Mouse (Mus musculus): ENCODE measurements at regions not wholly inside any gene's neighbourhood (a gene's known extent, or its start where the extent isn't known, plus 50 kb on each side); places are given as distances from the start of the nearest gene placed in this dataset.

DNA sequence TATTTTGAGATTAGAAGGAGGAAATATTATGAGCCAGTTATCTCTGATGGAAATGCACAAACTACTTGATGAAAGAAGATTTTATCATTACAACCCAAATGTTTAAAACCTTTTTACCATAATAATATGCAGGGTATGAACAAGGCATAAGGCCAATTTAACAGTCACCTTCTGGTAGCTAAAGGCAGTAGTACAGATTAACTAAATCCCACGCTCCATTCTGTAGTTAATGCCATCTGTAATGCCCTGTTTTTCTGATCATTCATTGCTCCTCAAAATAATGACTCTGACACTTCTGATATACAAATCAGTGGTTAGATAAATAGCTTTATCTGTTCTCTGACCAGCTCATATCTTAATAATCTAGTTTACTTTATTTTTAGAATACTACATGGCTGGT is 987.8 kb downstream of the Pcdh7 start:
- DNase-seq (ENCODE audit: low spot score in 2 of 2) = no peak

DNA sequence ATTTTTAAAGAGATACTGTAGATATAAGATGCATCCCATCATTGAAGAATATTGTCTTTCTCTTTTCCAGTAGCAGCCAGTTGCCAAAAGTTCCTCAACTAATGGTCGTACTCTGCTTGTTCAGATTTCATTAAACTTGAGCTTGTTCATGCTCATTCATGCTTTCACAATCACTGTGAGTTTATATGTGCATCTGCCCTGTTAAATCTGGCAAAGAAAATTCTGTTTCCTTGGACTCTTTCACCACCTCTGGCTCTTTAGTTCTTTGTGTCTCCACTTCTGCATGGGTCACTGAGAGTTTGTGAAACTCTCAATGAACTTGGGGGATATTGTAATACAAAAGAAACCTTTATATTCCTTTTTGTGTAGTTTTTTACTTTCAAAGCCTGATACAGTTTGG is 994.6 kb downstream of the Pcdh7 start:
- DNase-seq (ENCODE audit: low spot score in 2 of 2) = no peak

DNA sequence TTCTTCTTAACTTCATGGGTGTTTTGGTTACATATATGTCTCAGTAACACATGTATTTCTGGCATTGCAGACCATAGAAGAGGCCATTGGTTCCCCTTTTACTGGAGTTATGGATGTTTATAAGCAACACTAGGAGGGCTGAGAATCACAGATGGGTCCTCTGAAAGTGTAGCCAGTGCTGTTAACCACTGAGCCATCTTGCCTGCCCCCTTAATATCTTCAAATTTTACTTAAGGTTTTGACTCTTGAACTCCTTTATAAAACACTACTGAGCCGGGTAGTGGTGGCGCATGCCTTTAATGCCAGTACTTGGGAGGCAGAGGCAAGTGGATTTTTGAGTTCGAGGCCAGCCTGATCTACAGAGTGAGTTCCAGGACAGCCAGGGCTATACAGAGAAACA is 1015.6 kb downstream of the Pcdh7 start:
- DNase-seq (ENCODE audit: low spot score in 2 of 2) = no peak

DNA sequence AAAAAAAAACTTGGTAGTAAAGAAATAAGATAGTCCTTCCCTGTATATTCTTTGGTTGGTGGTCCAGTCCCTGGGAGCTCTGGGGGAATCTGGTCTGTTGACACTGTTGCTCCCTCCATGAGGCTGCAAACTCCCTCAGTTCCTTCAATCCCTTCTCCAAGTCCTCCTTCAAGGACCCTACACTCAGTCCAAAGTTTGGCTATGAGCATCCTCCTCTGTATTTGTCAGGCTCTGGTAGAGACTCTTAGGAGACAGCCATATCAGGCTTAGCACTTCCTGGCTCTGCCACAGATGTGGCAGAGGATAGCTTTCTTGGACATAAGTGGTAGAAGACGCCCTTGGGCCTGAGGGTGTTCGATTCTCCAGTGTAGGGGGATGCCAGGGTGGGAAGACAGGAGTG is 1016.2 kb downstream of the Pcdh7 start:
- no peak for DNase-seq (ENCODE audit: low spot score in 2 of 2)

DNA sequence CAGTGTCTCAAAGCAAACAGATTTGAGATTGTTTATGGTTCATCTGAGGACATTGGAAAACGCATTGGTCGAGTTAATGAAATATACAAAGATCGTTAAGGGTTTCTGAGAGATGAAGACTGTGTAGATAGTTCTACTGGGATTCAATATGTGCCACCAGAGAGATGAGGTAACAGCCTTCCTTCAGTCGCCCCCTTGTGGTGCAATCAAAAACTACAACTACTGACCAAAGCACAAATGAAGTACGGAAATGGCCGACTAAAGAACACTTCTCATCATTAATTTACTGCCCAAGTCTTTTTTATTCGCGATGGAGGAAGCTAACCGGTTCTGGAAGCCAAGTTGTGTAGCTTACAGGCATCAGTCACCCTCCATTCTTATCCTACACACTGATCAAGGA is 1018.8 kb downstream of the Pcdh7 start:
- peak; percentile 38 to 63 for DNase-seq (ENCODE audit: low spot score in 2 of 2)

DNA sequence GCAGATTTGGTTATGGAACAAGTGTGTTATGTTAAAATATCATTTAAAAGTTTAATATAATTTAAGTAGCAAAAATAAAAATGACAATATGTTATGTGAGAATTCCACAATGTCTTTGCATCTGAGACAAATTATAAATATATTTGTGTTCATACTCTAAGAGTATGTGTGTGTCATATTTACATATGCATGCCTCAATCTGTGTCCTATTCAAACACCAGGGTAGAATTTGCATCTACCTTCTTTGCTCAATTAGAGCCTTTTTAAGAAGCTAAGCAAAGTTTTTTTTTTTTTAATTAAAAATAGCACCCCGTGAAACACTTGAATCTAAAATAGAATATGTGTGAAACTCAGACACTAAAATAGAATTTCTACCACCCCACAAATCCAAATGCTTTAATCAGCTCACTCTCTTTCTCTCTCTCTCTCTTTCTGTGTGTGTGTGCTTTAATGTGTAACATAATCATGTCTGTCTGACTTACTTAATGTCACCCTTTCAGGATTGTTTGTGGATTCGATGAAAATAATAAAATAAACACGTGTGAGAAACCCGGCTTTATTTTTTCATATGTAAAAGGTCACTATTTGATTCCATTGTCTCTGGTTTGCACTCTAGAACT is 1019.6 kb downstream of the Pcdh7 start:
- DNase-seq (ENCODE audit: low spot score in 2 of 2) = no peak

DNA sequence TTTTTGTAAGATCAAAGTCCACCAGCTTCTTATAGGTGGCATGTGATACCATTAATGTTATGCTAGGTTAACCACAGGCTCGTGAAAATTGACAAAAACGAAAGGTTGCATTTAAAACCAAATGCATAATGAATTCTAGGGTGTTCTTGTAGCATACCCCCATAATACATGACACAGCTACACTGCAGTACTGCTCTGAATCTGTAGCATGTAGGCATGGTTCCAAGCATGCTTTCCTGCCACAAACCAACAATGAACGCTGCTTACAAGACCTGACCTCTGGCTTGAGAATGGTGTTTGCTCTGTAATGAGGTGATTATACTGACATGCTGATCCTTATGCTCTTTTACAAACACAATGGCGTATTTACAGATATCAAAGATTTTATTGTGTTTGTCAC is 1020.3 kb downstream of the Pcdh7 start:
- no peak for DNase-seq (ENCODE audit: low spot score in 2 of 2)

DNA sequence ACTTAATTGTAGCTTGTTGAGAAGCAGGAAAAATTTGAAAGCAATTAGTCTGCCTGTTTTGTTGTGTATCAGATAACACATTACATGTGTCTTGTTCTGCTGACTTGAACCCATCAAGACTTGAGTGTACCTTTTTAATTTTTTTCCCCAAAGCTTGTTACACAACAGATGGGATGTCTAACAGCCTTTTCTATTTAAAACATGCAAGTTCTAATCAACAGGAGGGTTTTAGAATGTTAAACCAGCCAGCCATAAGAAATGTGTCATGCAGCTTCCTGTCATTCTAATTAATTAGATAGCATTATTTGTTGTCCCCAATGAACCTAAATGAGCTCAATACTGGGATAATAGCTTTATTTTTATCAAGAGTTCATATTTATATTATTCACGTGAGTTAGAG is 1023.0 kb downstream of the Pcdh7 start:
- DNase-seq (ENCODE audit: low spot score in 2 of 2) = no peak

DNA sequence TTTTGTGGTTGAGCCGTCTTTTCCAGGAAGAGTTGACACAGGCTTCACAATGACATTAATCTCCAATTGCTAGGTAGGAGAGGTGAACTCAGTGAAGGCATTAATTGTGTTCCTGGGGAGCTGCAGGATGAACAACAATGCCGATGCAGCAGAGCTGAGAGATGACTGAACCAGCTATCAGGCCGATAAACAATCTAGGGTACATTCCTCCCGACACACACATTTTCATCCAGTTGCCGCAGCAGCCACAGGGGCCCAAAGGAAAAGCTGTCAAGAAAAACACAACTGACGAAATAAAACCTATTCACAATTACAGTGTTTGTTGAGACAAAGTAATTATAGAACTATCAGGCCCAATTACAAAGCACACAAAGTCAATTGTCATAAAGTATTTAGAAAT is 1029.9 kb downstream of the Pcdh7 start:
- DNase-seq (ENCODE audit: low spot score in 2 of 2) = no peak

DNA sequence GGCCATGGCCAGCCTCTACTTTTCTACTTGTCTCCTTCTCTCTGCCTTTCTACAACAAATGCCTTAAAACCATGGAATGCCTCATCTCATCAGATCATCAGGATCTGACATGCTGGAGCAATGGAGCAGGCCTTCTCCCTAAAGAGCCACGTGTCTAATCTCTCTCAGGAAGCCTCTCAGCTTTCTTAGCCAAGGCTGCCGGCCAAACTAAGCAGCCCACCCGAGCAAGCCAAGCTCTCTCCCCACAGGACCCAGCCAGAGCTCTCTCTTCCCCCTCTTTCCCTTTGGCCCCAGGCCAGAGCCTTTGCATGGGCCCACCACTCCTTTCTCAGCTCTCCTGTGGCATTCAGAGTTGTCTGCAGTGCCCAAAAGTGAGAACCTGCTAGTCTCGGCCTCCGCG is 1034.0 kb downstream of the Pcdh7 start:
- DNase-seq (ENCODE audit: low spot score in 2 of 2) = peak in 1 of 2 experiments; percentile 12
